Mouse (Mus musculus) gastrocnemius, postnatal 10 days (tissue): ENCODE data around the gene 1810010D01Rik. TPM values are rescaled to one million over a fixed set of nuclear protein-coding genes. Genes with fewer than 3 reads are reported as not detected.

Experiments
- DNase-seq: peaks from one replicate; pipeline ENCODE4 v3.0.0; 2021; ENCODE audit warnings: mixed read lengths
- long read RNA-seq, 2 experiments: library from polyadenylated mRNA; stranded (forward); transcript quantifications; one replicate each; pipeline ENCODE4 v2.0.0; 2021
- total RNA-seq, 2 experiments: library from RNA; stranded (reverse); gene quantifications; 2 replicates each; pipeline ENCODE4 v1.2.3; 2021

Gene 1810010D01Rik
- under 1 TPM in 1 of 2 experiments, not detected in 1; 0.61 TPM for total RNA-seq
- long read RNA-seq, experiment 1 = 0 reads
- long read RNA-seq, experiment 2 = 0 reads

- no peak for DNase-seq
These were observed at the start of gene 1810010D01Rik for GRCm38 (mm10) chr7:145208006-145208405. 1810010D01Rik (minus strand) TSS chr7:145208119.

GRCm38 (mm10) chr7:145256092-145256491 lies 48.2 kb upstream of the 1810010D01Rik start:
- no peak for DNase-seq

GRCm38 (mm10) chr7:145253986-145254630 lies 46.2 kb upstream of the 1810010D01Rik start:
- DNase-seq = no peak

- peak; percentile 92 for DNase-seq
These were observed 45.0 kb upstream of the 1810010D01Rik start for GRCm38 (mm10) chr7:145252715-145253476.

GRCm38 (mm10) chr7:145250225-145250624 lies 42.3 kb upstream of the 1810010D01Rik start:
- no peak for DNase-seq

- no peak for DNase-seq
These were observed 41.0 kb upstream of the 1810010D01Rik start for GRCm38 (mm10) chr7:145248911-145249310.

GRCm38 (mm10) chr7:145242851-145243712 lies 35.2 kb upstream of the 1810010D01Rik start:
- peak; percentile 88 for DNase-seq

- no peak for DNase-seq
These were observed 34.1 kb upstream of the 1810010D01Rik start for GRCm38 (mm10) chr7:145242028-145242427.

GRCm38 (mm10) chr7:145240929-145241328 lies 33.0 kb upstream of the 1810010D01Rik start:
- DNase-seq = no peak

- DNase-seq = no peak
These were observed 32.0 kb upstream of the 1810010D01Rik start for GRCm38 (mm10) chr7:145239736-145240505.

- DNase-seq = no peak
These were observed 31.2 kb upstream of the 1810010D01Rik start for GRCm38 (mm10) chr7:145239145-145239544.

- no peak for DNase-seq
These were observed 27.2 kb upstream of the 1810010D01Rik start for GRCm38 (mm10) chr7:145234841-145235790.

GRCm38 (mm10) chr7:145231659-145232058 lies 23.7 kb upstream of the 1810010D01Rik start:
- no peak for DNase-seq

- DNase-seq = no peak
These were observed 18.7 kb upstream of the 1810010D01Rik start for GRCm38 (mm10) chr7:145226641-145227040.

GRCm38 (mm10) chr7:145225626-145226025 lies 17.7 kb upstream of the 1810010D01Rik start:
- DNase-seq = no peak

GRCm38 (mm10) chr7:145221841-145222689 lies 14.1 kb upstream of the 1810010D01Rik start:
- DNase-seq = peak; percentile 34

GRCm38 (mm10) chr7:145221346-145221745 lies 13.4 kb upstream of the 1810010D01Rik start:
- no peak for DNase-seq

- no peak for DNase-seq
These were observed 11.5 kb upstream of the 1810010D01Rik start for GRCm38 (mm10) chr7:145219420-145219831.

GRCm38 (mm10) chr7:145216591-145216990 lies 8.7 kb upstream of the 1810010D01Rik start:
- no peak for DNase-seq
